Mouse (Mus musculus) cerebellum, postnatal 10 days (tissue): ENCODE data around the gene Cdc42ep2.

Source experiments
- DNase-seq, 2 experiments: peaks; one replicate each; pipeline ENCODE4 v3.0.0; 2021; ENCODE audit warnings: mixed read lengths in 2 of 2

The Cdc42ep2 gene

DNA sequence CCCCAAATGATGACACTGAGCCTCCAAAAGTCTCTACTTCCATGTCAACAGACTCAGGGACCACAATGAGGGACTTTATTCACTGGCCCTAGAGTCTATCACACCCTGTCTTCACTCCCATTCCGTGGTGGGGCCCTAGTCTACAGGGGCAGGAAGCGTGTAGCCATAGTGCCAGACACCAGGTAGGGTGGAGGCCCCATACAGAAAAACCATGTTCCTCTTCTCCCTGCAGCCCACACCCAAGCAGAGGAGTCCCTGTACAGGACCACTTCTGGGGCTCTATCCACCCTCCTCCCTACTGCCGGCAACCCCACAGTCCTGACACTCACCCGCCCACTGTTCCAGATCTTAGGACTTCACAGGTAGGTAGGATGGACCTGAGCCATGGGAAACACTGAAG is 52.1 kb downstream of the Cdc42ep2 start:
- no peak for DNase-seq

DNA sequence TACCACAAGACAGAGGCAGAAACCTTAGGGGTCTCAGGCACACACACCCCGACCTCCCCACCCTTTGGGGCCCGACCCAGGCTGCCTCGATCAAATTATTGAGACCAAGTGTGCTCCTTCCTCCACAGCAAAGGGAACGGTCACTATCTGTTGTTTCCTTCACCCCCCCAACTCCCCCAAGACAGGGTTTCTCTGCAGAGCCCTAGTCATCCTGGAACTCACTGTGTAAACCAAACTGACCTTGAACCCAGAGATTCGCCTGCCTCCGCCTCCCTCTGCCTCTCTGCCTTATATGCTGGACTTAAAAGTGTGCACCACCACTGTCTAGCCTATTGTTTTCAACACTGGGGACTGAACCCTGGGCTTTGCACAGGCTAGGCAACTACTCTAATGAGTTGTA is 52.9 kb downstream of the Cdc42ep2 start:
- DNase-seq = no peak

DNA sequence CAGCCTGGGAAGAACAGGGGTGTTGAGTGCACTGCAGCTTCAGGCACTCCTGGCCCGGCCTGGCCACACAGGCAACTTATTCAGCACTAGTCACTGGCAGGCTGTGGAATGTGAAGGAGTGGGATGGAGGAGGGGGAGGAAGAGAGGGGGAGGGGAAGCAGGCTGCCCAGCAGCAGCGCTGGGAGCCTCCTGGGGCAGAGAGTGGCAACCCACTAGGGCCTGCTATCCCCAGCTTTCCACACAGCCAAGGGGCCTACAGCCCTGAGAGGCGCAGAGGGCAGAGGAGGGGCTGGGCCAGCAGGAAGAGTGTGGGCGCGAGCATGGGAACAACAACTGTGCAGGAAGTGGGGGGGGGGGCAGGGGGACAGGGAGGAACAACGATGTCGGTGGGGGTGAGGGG is 53.3 kb downstream of the Cdc42ep2 start:
- no peak for DNase-seq

DNA sequence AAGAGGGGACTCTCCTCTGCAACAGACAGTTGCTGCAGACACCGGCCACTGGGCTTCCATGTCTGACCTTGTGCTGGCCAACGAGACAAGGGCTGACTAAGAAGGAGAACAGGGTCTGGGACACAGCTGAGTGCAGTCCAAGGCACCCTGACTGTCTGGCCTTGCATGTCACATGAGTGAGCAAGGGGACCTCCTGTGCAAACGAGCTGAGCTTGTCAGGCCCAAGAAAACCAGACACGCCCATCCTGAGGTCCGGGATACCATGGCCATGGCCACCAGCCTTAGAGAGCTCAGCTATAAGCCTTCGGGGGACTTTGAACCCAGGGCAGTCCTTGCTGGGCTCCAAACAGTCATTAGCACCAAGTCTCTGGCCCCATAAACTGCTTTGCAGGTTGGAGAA is 56.5 kb downstream of the Cdc42ep2 start:
- no peak for DNase-seq
